Mouse (Mus musculus) ovary, adult 18-20 months (tissue): Measurements from ENCODE around the gene Rrbp1.

Experiments used
- DNase-seq: peaks from one replicate; pipeline ENCODE4 v3.0.0; 2022; ENCODE audit warnings: low spot score, mixed read lengths

Rrbp1 gene

DNA sequence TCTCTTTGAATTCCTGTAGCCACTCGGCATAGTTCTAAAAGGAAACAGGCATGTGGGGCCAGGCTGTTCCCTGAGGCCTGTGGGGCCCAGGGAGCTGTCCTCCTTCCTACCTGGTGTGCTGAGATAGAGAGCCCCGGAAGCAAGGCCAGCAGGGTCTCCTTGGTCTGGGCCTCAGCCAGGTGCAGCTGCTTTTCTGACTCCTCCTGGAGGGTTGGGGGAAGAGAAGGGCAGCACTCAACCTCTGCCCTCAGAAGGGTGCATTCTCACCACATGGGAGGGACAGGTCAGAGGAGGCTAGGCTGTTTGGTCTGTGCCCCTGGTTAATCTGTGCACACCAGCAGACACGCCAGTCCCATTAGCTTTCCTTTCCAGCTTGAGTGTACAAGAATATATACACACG lies 56.1 kb downstream of the Rrbp1 start:
- DNase-seq = no peak

DNA sequence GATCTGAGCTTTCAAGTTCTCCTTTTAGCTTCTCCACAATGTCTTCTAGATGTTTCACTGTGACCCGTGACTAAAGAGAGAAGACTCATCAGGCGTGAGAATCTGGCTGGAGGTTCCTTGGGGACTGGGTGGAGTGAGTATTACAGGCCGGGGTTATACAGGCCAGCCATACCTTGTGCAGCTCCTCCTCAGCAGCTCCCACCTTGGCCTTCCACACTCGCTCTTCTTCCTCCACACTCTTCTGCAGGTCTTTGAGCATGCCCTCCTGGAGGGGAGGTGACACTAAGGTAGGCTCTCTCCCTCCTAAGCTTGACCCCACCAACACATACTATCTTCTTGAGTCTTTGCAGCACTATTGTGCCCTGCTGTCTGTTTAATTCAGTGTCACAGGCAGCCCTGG lies 57.1 kb downstream of the Rrbp1 start:
- no peak for DNase-seq

DNA sequence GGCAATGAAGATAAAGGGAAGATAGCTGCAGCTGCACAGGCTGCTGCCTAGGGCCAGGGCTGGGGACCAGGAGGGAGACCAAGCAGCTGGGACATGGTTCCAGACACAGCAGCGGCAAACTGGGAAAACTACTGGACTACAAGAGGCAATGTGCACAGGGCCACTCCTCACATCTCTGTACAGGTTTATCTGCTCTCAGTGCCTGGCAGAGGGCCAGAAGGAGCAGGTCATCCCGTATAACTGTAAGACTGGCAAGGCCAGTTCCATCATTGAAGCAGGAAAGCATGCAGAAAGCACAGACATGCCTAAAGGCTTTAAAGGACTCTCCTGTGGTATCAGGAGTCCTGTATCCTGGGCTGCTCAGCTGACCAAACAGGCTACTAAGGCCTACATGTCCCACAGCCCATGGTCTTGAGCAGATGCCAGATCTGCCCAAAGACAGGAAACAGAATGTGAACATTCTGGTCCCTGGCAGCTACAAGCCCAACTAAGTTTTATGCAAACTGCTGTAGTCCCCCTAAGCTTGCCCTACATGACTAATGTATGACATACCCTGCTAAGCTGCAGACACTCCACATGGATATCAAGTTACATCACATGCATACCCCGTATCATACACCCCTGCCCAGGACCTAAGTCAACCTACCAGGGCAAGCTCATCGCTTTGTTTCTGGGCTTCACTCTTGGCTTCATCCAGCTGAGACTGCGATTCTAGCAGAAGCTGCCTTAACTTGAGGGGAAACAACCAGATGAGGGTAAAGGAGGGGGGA lies 59.3 kb downstream of the Rrbp1 start:
- DNase-seq = no peak

DNA sequence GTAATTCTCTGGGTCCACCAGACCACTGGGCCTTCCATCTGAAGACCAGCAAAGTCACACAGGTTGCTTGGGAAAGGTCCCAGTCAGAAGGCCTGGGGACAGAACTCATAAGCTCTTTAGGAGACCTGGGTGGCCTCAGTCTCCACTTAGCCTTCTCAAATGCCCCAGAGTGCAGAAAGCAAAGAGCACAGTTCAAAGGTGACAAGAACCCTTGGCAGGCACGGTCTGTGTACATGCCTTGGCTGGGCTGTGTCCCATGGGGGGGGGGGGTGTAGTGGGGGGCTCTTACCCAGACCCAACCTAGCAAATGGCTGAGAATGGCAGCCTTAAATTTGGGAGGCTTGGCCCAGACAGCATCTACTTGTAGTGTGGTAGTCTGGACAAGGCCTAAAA lies 60.0 kb downstream of the Rrbp1 start:
- DNase-seq = no peak

DNA sequence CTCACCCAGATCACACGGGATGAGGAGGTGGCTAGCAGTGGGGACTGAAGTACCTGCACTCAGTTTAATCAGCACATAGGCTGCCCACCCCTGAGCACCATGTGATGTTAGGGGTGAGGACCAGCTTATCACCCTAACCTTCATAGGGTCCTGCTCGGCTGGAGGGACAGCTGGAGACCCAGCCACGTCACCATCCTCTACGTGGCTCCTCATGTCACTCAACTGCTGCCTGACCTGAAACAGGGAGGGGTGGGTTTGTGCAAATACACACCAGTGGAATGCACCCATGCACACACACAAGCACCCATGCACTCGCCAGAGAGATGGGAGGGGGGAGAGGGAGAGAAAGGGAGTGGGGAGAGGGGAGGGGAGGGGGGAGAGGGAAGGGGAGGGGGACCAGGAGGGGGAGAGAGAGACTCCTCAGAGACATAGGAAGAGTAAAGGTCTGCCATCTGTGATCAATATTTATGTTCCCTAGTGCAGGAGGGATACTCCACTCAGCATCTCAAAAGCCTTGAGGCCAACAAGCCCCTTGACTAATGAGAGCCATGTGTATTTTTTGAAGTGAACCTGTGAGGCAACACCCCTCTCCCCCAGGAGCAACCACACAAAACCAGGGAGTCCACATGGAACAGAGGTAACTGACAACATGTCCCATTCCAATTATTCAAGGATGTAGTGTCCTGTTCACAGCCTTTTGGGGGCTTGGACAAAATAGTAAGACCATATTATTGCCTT lies 60.6 kb downstream of the Rrbp1 start:
- DNase-seq = no peak

DNA sequence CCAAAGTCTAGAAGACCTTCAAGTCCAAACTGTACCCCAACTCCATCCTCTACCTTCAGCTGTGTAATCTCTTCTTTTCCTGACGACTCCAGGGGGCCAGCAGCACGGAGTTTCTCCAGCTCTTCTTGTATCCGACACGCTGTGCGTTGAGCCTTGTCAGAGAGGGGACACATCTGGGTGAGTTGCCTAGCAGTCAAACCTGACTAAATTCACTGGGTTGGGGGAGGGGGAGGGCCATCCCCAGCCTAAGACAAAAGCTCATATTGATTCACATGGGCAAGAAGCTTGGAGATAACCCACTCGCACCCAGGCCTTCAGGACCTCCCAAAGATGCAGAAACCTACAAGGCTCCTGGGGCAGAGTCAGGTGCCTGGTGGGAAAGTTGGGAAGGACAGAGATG lies 61.8 kb downstream of the Rrbp1 start:
- DNase-seq = no peak

DNA sequence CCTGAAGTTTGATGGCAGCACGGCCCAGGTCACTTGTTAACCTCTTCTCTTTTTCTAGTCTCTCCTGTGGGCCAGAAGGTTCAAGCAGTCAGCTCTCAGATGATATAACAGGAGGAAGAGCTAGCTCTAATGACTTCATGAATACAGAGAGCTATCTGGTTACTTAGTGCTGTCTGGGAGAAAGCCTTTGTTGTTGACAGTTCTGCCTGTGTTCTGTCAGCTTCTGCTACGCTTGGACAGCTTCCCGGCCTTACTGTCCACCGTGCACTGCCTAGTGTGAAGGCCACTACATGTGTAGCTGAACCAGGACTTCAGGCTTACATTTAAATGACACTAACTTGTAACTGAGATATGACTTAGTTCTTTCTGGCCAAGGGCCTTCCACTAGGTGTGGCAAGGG lies 62.6 kb downstream of the Rrbp1 start:
- DNase-seq = no peak

DNA sequence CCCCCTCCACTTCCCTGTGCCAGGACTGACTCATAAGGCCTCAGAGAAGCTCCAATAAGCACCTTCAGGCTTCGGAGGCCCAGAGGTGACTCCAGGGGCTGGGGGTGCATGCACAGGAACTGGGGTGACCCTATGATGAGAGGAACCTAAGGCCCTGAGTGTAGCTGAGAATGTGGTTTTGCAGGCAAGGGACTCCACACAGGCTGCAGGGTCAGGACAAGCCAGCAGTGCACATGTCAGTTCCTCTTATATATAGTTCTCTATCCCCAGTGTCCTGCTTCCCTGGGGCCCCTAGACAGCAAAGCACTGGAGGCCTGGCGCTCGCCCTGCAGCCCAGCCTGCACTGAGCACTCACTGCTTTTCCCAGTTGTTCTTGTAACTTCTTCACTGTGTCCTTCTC lies 63.1 kb downstream of the Rrbp1 start:
- DNase-seq = no peak

DNA sequence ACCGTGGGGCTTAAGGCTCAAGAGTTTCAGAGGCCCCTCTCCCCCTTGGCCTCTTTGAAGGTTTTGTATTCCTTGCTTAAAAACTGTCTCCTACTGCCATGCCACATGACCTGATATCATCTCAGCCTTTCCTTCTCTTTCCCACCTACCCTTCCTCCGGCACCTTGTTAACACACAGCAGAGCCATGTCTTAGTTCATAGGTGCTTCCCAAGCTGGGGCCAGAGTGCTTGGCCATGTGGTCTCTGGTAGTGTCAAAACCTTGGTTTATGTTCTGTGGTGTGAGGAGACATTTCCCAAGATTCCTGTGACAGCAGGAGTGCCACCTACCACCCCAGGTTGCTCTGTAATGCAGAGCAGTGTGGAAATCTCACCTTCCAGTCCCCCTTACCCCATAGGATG lies 64.7 kb downstream of the Rrbp1 start:
- no peak for DNase-seq

DNA sequence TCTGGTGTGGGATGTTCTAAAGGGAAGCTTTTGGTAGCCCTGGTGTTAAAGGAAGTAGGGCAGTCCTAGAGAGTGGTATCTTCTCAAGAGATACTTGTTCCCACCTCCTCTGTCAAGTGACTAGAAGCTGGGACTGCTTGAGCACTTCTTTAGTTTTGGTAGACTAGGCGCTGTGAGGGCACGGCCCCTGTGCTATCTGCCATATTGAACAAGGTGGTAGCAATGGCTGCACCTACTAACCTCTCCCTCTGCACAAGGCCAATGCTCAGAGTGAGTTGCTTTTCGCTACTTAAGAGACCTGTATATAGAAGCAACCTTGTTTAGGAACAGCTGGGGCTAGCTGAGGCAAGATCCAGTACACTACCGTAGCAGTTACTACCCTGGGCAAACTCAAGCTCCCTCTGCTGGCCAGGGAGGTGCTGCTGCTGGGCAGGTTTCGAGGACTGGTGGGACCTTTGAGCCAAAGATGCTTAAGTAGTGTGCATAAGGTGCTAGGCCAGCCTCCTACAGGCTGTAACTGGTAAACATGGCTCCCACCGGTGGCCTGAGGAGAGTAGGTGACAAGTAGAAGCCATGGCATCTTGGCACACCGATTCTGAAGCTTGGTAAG lies 65.5 kb downstream of the Rrbp1 start:
- DNase-seq = no peak

DNA sequence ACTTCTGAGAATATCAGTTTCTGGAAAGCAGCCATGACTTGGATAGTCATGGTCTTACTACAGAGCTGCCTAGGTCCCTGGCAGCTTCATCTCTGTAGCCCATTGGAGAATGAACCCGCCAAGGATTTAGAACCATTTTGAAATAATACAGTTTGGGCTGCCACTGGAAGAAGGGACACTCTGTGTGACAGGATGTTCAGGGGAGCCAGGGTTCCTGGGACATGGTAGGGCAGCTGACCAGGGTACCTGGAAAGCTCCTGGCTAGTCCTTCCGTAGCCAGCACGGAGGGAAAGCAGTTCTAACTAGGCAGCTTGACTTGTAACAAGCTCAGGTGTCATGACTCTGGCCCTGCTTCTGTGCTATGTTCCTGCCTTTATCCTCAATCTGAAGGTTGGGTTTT lies 66.3 kb downstream of the Rrbp1 start:
- no peak for DNase-seq

DNA sequence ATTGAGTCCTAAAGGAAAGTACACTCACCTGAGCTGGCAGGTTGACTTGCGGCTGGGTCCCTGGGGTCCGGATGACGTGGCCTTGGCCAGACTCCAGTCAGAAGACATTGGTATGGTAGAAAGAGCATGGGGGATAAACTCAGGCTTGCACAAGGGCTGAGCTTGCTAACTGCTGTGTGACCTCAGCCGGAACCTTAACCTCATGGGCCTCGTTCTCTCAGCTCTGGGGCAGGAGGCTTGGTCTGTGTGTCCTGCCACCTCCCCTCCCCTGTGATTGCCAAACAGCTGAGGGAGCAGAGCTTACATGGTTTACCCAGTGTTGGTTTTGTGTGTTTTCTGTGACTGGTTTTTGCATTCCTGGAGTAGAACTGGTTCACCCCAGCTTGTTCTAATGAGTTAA lies 70.7 kb downstream of the Rrbp1 start:
- DNase-seq = no peak

DNA sequence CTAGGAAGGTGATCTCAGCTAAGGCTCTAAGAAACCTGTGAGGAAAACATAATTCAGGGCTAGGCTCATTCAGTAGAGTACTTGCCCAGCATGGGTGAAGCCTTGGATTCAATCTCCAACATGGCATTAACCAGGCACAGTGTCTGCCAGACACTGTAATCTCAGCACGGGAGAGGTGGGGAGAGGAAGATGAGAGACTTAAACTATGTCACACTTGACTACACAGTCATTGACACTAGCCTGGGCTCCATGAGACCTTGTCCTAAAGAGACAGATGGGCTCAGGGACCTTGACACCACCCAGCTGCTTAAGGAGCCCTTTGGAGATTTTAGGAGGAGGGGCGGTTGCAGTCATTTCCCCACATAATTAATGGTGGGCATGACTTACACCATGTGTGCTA lies 73.2 kb downstream of the Rrbp1 start:
- no peak for DNase-seq

DNA sequence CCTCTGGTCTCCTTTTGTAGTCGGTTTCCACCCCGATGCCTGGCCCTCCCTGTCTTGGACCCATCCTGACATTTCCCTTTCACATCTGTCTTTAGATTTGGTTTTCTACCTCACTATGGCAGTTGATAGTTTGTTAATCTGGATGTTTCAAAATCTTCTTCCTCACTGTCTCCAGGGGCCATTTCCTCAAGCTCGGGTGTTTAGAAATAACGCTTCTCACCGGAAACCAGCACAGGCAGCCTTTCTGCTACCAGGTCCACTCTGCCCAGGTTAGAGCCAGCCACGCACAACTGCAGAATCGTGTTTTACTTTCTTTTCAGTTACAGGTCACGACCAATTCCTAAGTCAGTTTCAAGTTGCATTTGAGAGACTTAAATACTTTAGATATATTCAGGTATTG lies 76.6 kb downstream of the Rrbp1 start:
- DNase-seq = no peak

DNA sequence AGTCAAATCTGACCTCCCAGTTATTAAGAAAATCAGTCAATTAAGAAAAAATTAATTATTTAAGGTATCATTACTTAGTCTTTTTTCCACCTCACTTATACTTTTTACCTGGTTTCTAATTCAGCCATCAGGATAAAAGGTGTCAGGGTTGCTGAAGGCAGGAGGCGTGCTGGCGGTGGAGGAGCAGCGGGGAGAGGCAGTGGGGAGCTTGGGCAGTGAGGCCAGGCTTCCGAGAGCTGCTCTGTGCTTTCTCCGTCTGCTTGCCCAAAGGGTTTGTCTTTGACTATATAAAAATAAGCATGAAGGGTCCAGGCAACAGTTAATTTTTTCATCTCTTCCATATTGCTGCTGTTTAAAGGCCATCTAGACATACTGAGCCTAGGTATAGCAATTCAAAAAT lies 77.5 kb downstream of the Rrbp1 start:
- DNase-seq = no peak

DNA sequence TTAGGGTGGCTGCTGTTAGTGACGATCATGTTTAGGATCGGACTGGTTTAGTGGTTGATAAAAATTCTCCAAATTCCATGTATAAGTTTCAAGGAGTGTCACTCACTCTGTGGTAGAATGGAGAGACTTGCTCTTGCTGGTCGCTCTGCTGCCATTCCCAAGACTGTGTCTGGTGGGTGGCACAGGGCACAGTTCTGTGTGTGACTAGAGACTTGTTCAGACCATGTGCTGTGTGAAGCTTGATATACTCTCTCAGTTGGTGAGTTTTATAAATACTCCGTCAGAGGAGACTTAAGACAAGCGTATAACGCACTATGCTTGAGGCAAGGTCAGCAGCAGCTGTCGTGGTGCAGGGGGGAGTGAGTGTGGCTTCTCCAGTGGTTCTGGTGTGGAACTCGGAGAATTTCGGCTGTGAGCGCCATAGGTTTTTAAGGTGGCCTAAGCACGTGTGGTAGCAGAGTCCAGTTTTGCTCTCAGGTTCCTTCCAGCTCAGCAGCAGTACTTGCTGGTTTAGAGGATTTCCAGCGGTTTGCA lies 78.7 kb downstream of the Rrbp1 start:
- no peak for DNase-seq

DNA sequence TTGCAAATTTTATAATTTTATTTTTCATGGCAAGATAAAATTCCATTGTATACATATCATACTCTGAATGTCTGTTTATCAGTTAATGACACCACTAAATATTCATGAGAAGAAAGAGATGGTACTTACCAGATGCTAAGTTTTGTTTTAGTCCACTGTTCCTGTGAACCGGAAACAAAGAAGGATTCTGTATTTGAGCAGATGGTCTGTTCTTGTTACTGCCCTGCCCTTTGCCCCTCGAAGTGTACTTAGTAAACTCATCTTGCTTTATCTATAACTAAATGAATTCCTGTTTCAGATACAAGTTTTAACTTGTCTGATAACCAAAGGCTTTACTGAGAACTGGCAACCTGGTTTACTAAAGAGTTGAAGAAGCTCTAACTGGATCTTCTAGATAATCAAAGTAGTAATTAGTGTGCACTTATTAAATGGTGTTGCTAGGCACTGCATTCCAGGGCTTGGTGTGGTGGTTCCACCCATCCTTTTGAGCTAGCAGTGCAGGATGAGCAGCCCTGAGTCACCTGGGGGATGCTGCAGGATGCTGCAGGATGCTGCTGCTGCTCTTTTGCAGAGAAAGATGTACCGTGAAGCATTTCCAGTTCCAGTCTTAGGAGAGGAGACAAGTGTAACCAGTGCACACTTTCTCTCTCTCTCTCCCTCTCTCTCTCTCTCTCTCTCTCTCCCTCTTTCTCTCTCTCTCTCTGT lies 81.3 kb downstream of the Rrbp1 start:
- DNase-seq = no peak

DNA sequence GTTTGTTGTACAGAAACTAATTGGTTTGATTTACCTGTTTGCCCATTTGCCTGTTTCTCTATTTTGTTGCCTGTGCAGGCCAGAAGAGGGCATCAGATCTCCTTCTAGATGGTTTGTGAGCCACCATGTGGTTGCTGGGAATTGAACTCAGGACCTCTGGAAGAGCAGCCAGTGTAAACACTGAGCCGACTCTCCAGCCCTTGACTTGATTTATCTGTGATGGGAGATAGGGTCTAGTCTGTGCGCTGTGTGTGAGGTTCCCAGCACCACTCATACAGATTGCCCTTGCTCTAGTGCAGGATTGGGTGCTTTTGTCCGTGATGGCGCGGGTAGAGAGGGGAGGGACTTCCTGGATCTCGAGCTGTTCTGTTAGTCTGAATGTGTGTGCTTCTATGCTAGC lies 85.2 kb downstream of the Rrbp1 start:
- DNase-seq = no peak

DNA sequence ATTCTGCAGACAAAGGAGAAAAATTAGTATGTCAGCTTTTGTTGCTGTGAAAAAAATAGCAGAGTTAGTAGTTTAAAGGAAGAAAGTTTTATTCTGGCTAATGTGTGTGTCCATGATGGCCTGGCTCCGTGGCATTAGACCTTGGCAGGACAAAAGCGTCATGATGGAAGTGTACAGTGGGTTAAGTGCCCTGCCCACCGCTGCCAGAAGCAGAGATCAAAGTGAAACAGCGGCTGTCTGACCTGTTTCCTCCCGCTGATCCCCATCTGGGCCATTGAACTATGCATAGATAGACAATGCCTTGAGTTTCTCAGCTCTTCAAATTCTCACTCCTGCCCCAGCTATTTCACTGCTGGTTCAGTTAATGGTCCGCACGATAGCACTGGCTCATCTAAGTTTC lies 87.0 kb downstream of the Rrbp1 start:
- no peak for DNase-seq

DNA sequence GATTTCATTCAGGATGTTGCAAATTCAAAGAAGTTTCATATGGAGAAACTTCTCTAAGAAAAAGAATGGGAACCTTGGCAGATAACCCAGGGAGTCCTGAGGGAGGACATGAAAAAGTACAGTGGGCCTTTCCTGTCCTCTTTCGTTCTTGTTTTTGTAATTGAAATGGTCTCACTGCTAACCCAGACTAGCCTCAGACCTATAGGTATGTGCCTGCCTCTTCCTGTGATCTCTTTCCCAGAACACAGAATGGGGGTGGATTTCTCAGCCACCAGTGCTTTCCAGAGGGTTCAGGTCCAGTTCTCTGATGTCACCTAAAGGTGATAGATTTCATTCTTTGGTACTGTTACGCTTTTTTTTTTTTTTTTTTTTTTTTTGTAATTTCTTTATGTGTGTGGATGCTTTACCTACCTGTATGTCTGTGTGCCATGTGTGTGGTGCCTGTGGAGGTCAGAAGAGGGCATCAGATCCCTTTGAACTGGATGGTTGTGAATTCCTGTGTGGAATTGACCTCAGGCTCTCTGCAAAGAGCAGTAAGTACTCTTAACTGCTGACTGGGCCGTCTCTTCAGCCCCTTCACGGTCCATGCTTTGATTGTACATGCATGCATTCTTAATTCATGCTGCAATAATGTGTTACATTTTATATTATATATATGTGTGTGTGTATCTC lies 92.1 kb downstream of the Rrbp1 start:
- DNase-seq = no peak

DNA sequence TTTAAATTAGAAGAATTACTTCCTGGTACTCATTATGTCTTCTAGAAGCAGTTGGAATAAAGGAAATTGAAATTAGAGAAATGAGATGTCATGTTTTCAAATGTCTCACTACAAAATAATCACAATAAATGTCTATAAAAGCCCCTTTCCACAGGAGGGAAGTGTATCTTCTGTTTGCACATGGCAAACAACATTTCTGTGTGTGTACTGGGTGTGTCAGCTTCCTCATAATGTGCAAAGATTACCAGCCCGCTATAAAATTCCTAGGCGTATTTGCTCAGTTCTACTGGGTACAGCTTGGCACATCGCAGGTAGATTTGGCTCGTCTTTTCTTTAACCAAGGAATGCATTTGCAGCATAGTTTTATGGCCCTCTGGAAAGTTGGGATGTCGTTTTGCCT lies 93.4 kb downstream of the Rrbp1 start:
- no peak for DNase-seq

DNA sequence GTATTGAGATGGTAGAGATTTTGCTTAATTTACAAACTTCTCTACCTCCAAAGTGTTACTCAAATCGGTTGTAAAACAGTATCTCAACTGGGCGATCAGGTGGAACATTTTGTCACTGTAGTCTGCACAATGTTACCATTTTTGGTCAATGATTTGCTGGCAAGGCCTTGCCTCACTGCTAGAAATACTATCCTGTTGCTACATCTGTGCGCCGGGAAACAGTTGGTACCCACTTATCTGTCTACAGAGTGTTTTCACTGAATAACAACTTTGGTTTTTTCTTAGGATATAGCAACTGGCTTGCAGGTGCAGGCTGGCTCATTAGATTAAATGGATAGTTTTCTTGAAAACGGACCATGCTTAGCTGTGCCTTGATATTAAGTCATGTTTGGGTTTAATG lies 94.8 kb downstream of the Rrbp1 start:
- no peak for DNase-seq
